ENCODE assay signal across 1 mouse cellular context in genomic region chr4:115074789-115075188, GRCm38 (mm10).
TF ChIP-seq lines count a peak whose summit lies in the region.

No protein-coding gene starts in this region.

TF ChIP-seq in MEL, 35 proteins besides CTCF, POLR2A, EP300 and RAD21 (continued from another document):
- TF ChIP-seq ETS1 (IDR thresholded peaks at IDR 0.05; ENCODE audit: low read depth, low read length): 0 out of 2 replicates have a peak, but pooled peaks have one; percentile 29
- TF ChIP-seq MEF2A (IDR thresholded peaks at IDR 0.05; ENCODE audit: extremely low read depth, insufficient replicate concordance, low read depth, low read length, poor library complexity, severe bottlenecking): no peak
- TF ChIP-seq MAZ (IDR thresholded peaks at IDR 0.05; ENCODE audit: low read depth, low read length): no peak; the same call in 1 of the 2 replicates
- 0 out of 2 replicates have a peak, but pooled peaks have one; percentile 7 for TF ChIP-seq TCF12 (IDR thresholded peaks at IDR 0.05; ENCODE audit: low read depth, low read length)
- no peak for TF ChIP-seq GABPA (IDR thresholded peaks at IDR 0.05; ENCODE audit: low read depth, low read length)
- no peak for TF ChIP-seq POLR2AphosphoS5 (IDR thresholded peaks at IDR 0.05; ENCODE audit: borderline replicate concordance, low read depth, low read length)
- no peak for TF ChIP-seq TAL1 (IDR thresholded peaks at IDR 0.05; ENCODE audit: low read length)
- TF ChIP-seq CHD2 (IDR thresholded peaks at IDR 0.05; ENCODE audit: low read length): no peak
- no peak for TF ChIP-seq MYC (IDR thresholded peaks at IDR 0.05; ENCODE audit: low read depth, low read length)
- no peak for TF ChIP-seq SIN3A (IDR thresholded peaks at IDR 0.05; ENCODE audit: low read length)
- TF ChIP-seq NRF1 (IDR thresholded peaks at IDR 0.05; ENCODE audit: insufficient read depth, low read depth, low read length, poor library complexity, severe bottlenecking): no peak
- TF ChIP-seq GATA1 (IDR thresholded peaks at IDR 0.05; ENCODE audit: low read depth, low read length): peak; percentile 68
- TF ChIP-seq JUND (IDR thresholded peaks at IDR 0.05; ENCODE audit: low read depth, low read length): 0 out of 2 replicates have a peak, but pooled peaks have one; percentile 34
- TF ChIP-seq HCFC1 (IDR thresholded peaks at IDR 0.05; ENCODE audit: low read depth, low read length): 0 out of 2 replicates have a peak, but pooled peaks have one; percentile 22
- TF ChIP-seq POLR2AphosphoS2 (IDR thresholded peaks at IDR 0.05; ENCODE audit: low read length): no peak
- no peak for TF ChIP-seq MYB (IDR thresholded peaks at IDR 0.05; ENCODE audit: low read depth, low read length)
- TF ChIP-seq MXI1 (IDR thresholded peaks at IDR 0.05; ENCODE audit: low read depth, low read length): no peak
- TF ChIP-seq MAFK (IDR thresholded peaks at IDR 0.05; ENCODE audit: borderline replicate concordance, low read depth, low read length): no peak
- 0 out of 2 replicates have a peak, but pooled peaks have one; percentile 3 for TF ChIP-seq ZC3H11A (IDR thresholded peaks at IDR 0.05; ENCODE audit: low read depth, low read length)
- no peak for TF ChIP-seq SMC3 (IDR thresholded peaks at IDR 0.05; ENCODE audit: low read depth, low read length)
- TF ChIP-seq TBP (IDR thresholded peaks at IDR 0.05; ENCODE audit: low read depth, low read length): no peak
- 0 out of 2 replicates have a peak, but pooled peaks have one; percentile 22 for TF ChIP-seq KAT2A (conservative IDR thresholded peaks at IDR 0.05; ENCODE audit: low read depth, low read length)
- TF ChIP-seq CHD1 (IDR thresholded peaks at IDR 0.05; ENCODE audit: low read depth, low read length): no peak
- TF ChIP-seq RCOR1 (IDR thresholded peaks at IDR 0.05; ENCODE audit: low read depth, low read length): 0 out of 2 replicates have a peak, but pooled peaks have one; percentile 55
- no peak for TF ChIP-seq MAX (IDR thresholded peaks at IDR 0.05; ENCODE audit: low read length)
- TF ChIP-seq E2F4 (IDR thresholded peaks at IDR 0.05; ENCODE audit: borderline replicate concordance, low read depth, low read length): no peak
- no peak for TF ChIP-seq NELFE (IDR thresholded peaks at IDR 0.05; ENCODE audit: low read depth, low read length)
- no peak for TF ChIP-seq ZKSCAN1 (IDR thresholded peaks at IDR 0.05; ENCODE audit: low read depth, low read length)
